17 mouse cellular contexts compared by ENCODE assay signal in genomic region chr15:20571012-20571411, GRCm38 (mm10).
"Had no signal": no experiment of that assay in that cellular context is flagged by ENCODE, and none has a peak within 500 bp of the region (broad histone marks: within the 10 kb centered on the region; RNA-seq: fewer than 3 reads in every experiment).

No protein-coding gene starts in this region.

- ATAC-seq: midbrain, embryonic 16.5 days had no signal

- H3K4me1 ChIP-seq: midbrain, embryonic 10.5 days; neural tube, embryonic 13.5 days; neural tube, embryonic 15.5 days had no signal

- H3K4me3 ChIP-seq: midbrain, embryonic 10.5 days; myocyte; neural tube, embryonic 13.5 days; neural tube, embryonic 15.5 days had no signal

- H3K9ac ChIP-seq: lung, embryonic 14.5 days; neural tube, embryonic 13.5 days; neural tube, embryonic 15.5 days had no signal

- H3K4me2 ChIP-seq: lung, embryonic 14.5 days; neural tube, embryonic 13.5 days; neural tube, embryonic 15.5 days had no signal

- DNase-seq: lung, adult 18-20 months; lung, embryonic 14.5 days; lung, postnatal 10 days; lung, postnatal 4 days; retina, postnatal 1 day; right cerebral cortex, adult 18-20 months; right cerebral cortex, postnatal 25 days; right cerebral cortex, postnatal 4 days; spleen, adult 18-20 months; thymus, adult 18-20 months; thymus, postnatal 14 days; thymus, postnatal 36 days had no signal

- H3K27me3 ChIP-seq: neural tube, embryonic 13.5 days; neural tube, embryonic 15.5 days had no signal

- H3K9me3 ChIP-seq: midbrain, embryonic 10.5 days; neural tube, embryonic 13.5 days; neural tube, embryonic 15.5 days had no signal

- H3K36me3 ChIP-seq: midbrain, embryonic 10.5 days; neural tube, embryonic 13.5 days; neural tube, embryonic 15.5 days had no signal

- H3K27ac ChIP-seq: midbrain, embryonic 10.5 days; neural tube, embryonic 13.5 days; neural tube, embryonic 15.5 days had no signal
